Mouse (Mus musculus) intestine, embryonic 14.5 days (tissue): Measurements from ENCODE around the gene Rpl26. TPM values are rescaled to one million over a fixed set of nuclear protein-coding genes. Genes with fewer than 3 reads are reported as not detected.
A peak's percentile ranks its signal among the peaks of the same experiment; 100 is the strongest.
"Not testable (repeated sequence)": the region's sequence is repeated elsewhere in the genome, so short reads cannot be mapped to it uniquely, and the experiment has no call there.

Experiments used
- ATAC-seq: fragments of 200-750 bp; cut with Nextera tagmentation; replicated peaks from 2 replicates; pipeline ENCODE4 v1.8.0; 2017; ENCODE audit warnings: low read depth, moderate number of reproducible peaks, moderate TSS enrichment, moderate library complexity; ENCODE audit not compliant: low FRiP score, low TSS enrichment
- DNase-seq: peaks from one replicate; pipeline ENCODE4 v3.0.0-alpha.2; 2018; ENCODE audit warnings: low spot score
- H3K27ac ChIP-seq: fragments of 300-500 bp; sonication (generic); 2 replicates; pipeline ENCODE4 v1.5.1; 2014; ENCODE audit warnings: low read depth, mild to moderate bottlenecking, control low read depth
- H3K27me3 ChIP-seq: fragments of 300-500 bp; sonication (generic); replicated peaks from 2 replicates; pipeline ENCODE4 v1.6.1; 2014; ENCODE audit warnings: low read length, control low read depth; ENCODE audit not compliant: control insufficient read depth, insufficient read depth
- H3K36me3 ChIP-seq: fragments of 300-500 bp; sonication (generic); 2 replicates; pipeline ENCODE4 v1.6.1; 2014; ENCODE audit warnings: low read length, control low read depth; ENCODE audit not compliant: control insufficient read depth, insufficient read depth
- H3K4me1 ChIP-seq: fragments of 300-500 bp; sonication (generic); replicated peaks from 2 replicates; pipeline ENCODE4 v1.6.1; 2014; ENCODE audit warnings: low read length, control low read depth, mixed read lengths; ENCODE audit not compliant: control insufficient read depth, insufficient read depth
- H3K4me2 ChIP-seq: fragments of 300-500 bp; sonication (generic); 2 replicates; pipeline ENCODE4 v1.6.1; 2014; ENCODE audit warnings: low read length
- H3K4me3 ChIP-seq: fragments of 300-500 bp; sonication (generic); 2 replicates; pipeline ENCODE4 v1.5.1; 2014; ENCODE audit warnings: low read depth, low read length, control low read depth, mixed read lengths
- H3K9ac ChIP-seq: fragments of 300-500 bp; sonication (generic); 2 replicates; pipeline ENCODE4 v1.6.1; 2014; ENCODE audit warnings: mild to moderate bottlenecking, low read length
- H3K9me3 ChIP-seq: fragments of 300-500 bp; sonication (generic); 2 replicates; pipeline ENCODE4 v1.6.1; 2016; ENCODE audit warnings: low read length, control low read depth; ENCODE audit not compliant: control insufficient read depth
- WGBS: fragments of 180-500 bp; shearing (Covaris S2); extraction: QIAGEN DNeasy Blood & Tissue Kit; methylation state at CpG from one replicate; pipeline ENCODE4 v1.1.7; 2014; 5-methylcytosine and 5-hydroxymethylcytosine counted together
- polyA plus RNA-seq: library from polyadenylated mRNA; unstranded; fragments of >200 nt; fragmentation: Nextera tagmentation; extraction: Ambion mirVana; gene quantifications from 2 replicates; pipeline ENCODE4 v1.2.1, GENCODE M21; 2014

Rpl26 gene
- polyA plus RNA-seq, 1 experiment from 2014 or later: 1,334 TPM

DNA sequence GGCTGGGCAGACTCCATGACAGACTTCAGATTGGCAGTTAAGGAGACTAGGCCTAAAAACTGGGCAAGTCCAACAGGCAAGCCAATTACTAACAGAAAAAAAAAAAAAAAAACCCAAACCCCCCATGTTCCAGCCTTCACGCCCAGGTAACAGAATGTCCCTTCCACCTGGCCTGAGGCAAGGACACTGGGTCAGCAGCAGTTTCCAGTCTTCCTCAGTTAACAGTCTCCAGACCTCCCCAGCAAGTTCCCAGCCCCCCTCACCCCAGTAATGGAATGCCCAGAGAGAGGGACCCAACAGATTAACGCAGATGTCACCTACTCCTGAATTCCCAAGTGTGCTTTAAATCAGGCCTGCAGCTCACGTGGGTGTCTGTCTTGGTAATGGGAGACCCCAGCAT is 21.8 kb downstream of the Rpl26 start:
- ATAC-seq: no peak
- no peaks in the 10 kb centered on the region for H3K36me3 ChIP-seq
- H3K9me3 ChIP-seq: no peaks in the 10 kb centered on the region
- H3K4me1 ChIP-seq: no peaks in the 10 kb centered on the region
- DNase-seq: no peak
- WGBS: 51% methylated on average over 3 of the region's 3 CpGs
- H3K9ac ChIP-seq: no peak overlapping the region
- no peak overlapping the region for H3K4me3 ChIP-seq
- no peaks in the 10 kb centered on the region for H3K27me3 ChIP-seq
- H3K4me2 ChIP-seq: no peak overlapping the region
- no peak overlapping the region for H3K27ac ChIP-seq

DNA sequence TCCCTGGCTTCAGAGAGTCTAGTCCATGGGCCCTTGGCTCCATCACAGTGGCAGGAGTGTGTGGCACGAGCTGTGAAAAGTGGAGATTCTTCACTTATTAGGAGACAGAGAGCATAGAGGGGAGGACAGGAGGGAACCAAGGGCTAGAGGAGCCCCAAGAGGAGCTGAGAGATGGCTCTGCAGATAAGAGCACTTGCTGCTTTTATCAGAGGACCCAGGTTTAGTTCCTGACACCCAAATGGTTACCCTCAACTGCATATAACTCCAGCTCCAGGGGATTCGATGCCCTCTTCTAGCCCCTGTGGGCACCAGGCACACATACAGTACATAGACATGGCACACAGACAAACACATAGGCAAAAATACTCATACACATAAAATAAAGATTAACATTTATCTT is 23.4 kb downstream of the Rpl26 start:
- DNase-seq (no peak), ATAC-seq (no peak)
- WGBS: 72% methylated on average over 2 of the region's 2 CpGs
- H3K27ac ChIP-seq: no peak overlapping the region
- H3K27me3 ChIP-seq: no peaks in the 10 kb centered on the region
- H3K9me3 ChIP-seq: no peaks in the 10 kb centered on the region
- H3K4me3 ChIP-seq: no peak overlapping the region
- no peak overlapping the region for H3K9ac ChIP-seq
- no peak overlapping the region for H3K4me2 ChIP-seq
- H3K4me1 ChIP-seq: no peaks in the 10 kb centered on the region; the same call in 1 of the 2 replicates
- H3K36me3 ChIP-seq: no peaks in the 10 kb centered on the region

DNA sequence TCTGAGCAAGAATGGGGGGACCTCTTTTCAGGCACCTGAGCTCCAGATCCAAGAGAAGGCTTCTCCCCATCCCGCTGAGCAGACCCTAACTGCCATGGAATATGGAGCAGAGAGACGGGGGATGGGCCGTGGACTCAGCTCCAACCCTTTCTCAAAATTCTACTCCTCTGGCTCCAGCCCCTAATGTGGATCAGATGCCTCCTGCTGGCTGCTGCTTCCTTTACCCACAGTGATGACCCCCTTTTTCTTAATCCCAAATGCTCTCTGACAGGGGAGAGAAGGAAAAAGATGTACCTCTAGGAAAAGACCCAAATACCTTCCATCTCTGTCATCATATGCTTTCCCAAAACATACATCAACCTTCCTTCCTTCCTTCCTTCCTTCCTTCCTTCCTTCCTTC is 25.6 kb downstream of the Rpl26 start, which contains the start of gene Odf4:
Odf4 (minus strand) TSS at position 101 of the 400 bp plus-strand sequence.
- Histone ChIP-seq H3K27me3 (no peaks in the 10 kb centered on the region), H3K4me1 (no peaks in the 10 kb centered on the region; the same call in 1 of the 2 replicates), H3K9ac (no peak within 1 kb of the TSS), H3K4me3 (no peak within 1 kb of the TSS), H3K27ac (no peak within 1 kb of the TSS), H3K4me2 (no peak within 1 kb of the TSS), H3K9me3 (no peaks in the 10 kb centered on the region), H3K36me3 (no peaks in the 10 kb centered on the region)
- DNase-seq (no peak), ATAC-seq (no peak)
- WGBS: 82% methylated on average over 3 of the region's 3 CpGs

DNA sequence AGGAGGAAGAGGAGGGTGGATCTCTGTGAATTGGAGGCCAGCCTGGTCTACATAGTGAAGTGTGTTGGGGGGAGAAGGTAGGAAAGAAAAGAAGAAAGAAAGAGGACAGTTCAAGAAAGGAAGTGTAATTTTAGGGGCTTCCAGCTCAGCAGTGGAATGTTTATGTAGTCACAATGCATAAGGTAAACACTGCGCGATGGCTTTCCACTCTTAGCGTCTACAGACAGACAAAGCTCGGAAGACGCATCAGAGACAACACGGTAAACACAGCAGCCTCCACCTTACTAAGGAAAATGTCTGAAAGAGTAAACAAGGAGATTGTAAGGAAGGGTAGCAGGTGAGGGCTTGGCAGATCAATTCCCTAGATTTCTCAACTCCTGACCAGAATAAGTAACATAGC is 28.6 kb downstream of the Rpl26 start:
- Histone ChIP-seq H3K9me3 (no peaks in the 10 kb centered on the region), H3K4me2 (0 out of 2 replicates have a peak overlapping the region, but pooled peaks have one; percentile 3), H3K9ac (no peak overlapping the region), H3K4me1 (no peaks in the 10 kb centered on the region; the same call in 1 of the 2 replicates), H3K4me3 (no peak overlapping the region), H3K27ac (no peak overlapping the region), H3K36me3 (no peaks in the 10 kb centered on the region), H3K27me3 (no peaks in the 10 kb centered on the region)
- WGBS: 16% methylated on average over 6 of the region's 6 CpGs
- DNase-seq (no peak), ATAC-seq (no peak)

DNA sequence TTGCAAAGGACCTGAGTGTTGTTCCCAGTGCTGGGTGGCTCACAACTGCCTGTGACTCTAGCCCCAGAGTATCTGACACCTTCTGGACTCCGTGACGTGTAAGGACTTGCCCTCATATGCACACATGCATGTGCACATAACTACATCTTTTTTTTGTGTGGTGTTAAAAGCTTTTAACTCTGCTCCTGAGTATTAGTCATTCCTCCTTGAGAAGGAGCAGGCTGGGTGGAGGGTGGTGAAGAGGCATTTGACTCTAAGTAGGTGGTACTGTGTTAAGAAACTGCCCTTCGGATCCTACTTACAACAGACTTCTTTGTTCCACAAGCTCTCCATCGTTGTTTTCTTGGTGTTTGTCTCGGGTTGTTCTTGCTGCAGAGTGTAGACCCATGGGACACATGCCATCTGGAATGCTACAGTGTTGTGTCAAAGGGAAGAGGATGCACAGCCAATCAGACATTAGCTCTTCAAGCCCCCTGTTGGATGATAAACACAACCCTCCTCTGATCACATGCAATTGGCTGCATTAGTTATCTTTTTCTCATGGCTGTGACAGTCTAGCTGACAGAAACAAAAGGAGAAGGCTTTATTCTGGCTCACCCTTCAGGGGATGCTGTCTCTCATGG is 32.6 kb downstream of the Rpl26 start:
- WGBS: 70% methylated on average over 5 of the region's 5 CpGs

DNA sequence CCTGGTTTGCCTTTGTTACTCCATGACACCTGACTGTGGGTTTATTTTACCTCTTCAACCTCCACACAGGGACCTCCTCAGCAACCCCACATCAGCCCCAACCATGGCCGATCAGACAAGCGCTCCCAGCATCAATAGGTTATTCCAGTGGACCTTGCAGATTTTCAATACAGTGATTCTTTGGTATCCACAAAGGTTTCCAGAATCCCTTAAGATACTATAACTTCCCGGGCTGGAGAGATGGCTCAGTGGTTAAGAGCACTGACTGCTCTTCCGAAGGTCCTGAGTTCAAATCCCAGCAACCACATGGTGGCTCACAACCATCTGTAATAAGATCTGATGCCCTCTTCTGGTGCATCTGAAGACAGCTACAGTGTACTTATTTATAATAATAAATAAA is 35.6 kb downstream of the Rpl26 start:
- H3K9me3 ChIP-seq, H3K9ac ChIP-seq, H3K4me1 ChIP-seq, H3K27ac ChIP-seq, ATAC-seq, H3K27me3 ChIP-seq, DNase-seq, H3K36me3 ChIP-seq, H3K4me3 ChIP-seq, H3K4me2 ChIP-seq: not testable (repeated sequence)
- WGBS: 85% methylated on average over 4 of the region's 4 CpGs

More for the DNA sequence above, 32.6 kb downstream of the Rpl26 start:
- ATAC-seq (no peak), DNase-seq (no peak)
- no peaks in the 10 kb centered on the region; the same call in 1 of the 2 replicates for H3K4me1 ChIP-seq
- H3K4me3 ChIP-seq: no peak overlapping the region
- H3K36me3 ChIP-seq: no peaks in the 10 kb centered on the region
- H3K9ac ChIP-seq: no peak overlapping the region
- H3K27me3 ChIP-seq: no peaks in the 10 kb centered on the region
- no peaks in the 10 kb centered on the region for H3K9me3 ChIP-seq
- no peak overlapping the region for H3K27ac ChIP-seq
- H3K4me2 ChIP-seq: no peak overlapping the region

DNA sequence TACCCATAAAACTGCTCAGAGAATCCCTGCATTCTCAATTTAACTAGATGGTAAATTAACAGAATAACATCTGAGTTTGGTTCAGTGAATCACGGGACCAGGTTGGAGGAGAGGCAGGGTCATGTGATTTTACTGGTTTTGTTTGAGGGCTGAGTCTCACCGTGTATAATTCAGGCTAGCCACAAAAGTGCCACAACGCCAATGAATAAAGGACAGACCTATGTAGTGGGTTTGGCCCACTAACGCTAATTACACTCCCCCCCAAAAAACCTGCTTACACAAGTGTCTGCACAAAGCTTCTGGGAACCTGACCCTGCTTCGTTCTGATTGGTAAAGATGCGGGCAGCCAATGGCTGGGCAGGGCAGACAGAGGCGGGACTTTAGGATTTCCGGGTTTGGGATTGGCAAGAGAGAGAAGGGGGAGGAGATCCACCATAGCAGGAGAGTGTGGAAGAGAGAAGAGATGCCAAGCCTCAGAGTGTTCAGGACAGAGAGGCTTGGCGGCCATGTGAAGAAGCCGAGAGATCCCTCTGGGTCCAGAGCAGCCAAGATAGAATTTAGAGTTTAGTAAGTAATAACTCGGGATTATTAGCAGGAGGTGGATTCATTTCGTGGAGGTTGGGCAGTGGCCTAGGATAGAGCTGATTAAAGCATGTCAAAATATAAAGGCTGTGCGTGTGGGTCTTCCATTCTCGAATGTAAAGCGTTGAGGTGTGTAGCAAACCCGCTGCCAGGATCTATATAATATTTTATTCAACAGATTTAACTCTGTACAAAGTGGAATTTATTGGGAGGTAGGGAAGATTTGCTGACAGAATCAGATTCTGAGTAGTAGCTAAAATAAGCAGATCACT is 38.3 kb downstream of the Rpl26 start:
- H3K4me2 ChIP-seq: peak overlapping the region; percentile 65
- no peaks in the 10 kb centered on the region for H3K9me3 ChIP-seq
- WGBS: 2% methylated on average over 16 of the region's 16 CpGs
- peak overlapping the region; percentile 47 for H3K9ac ChIP-seq
- ATAC-seq (peak; percentile 97), DNase-seq (peak; percentile 90)
- H3K27me3 ChIP-seq: no peaks in the 10 kb centered on the region
- peak overlapping the region; percentile 40 for H3K4me3 ChIP-seq
- peak overlapping the region; percentile 39; the same call in 1 of the 2 replicates for H3K27ac ChIP-seq
- H3K36me3 ChIP-seq: no peaks in the 10 kb centered on the region
- H3K4me1 ChIP-seq: peaks cover 4% of the 10 kb centered on the region; the same call in 1 of the 2 replicates

DNA sequence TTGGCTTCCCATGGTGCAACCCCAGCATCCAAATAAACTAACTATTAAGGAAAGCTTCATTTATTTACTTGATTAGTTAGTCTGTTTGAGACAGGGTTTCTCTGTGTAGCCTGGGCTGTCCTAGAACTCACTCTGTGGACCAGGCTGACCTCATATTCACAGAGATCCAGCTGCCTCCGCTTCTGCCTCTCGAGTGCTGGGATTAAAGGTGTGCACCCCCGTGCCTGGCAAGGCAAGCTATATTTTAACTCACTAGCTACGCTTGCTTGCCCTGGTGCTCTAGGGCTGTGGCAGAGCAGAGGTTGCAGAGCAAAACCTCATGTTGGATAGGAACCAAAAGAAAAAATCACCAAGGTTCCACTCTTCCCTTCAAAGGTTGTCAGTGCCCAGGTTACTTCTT is 39.1 kb downstream of the Rpl26 start:
- Histone ChIP-seq H3K27me3 (no peaks in the 10 kb centered on the region), H3K4me2 (peak overlapping the region; percentile 65), H3K9ac (peak overlapping the region; percentile 47; the same call in 1 of the 2 replicates), H3K4me3 (peak overlapping the region; percentile 40), H3K27ac (no peak overlapping the region), H3K4me1 (peaks cover 4% of the 10 kb centered on the region; the same call in 1 of the 2 replicates), H3K9me3 (no peaks in the 10 kb centered on the region), H3K36me3 (no peaks in the 10 kb centered on the region)
- ATAC-seq (no peak), DNase-seq (no peak)
- WGBS: 48% methylated on average over 4 of the region's 4 CpGs
